Mouse (Mus musculus) left cerebral cortex, postnatal 14 days (tissue): ENCODE results near the gene A930017K11Rik. TPM values are rescaled to one million over a fixed set of nuclear protein-coding genes. Genes with fewer than 3 reads are reported as not detected.

Experiments
- DNase-seq, 2 experiments: peaks; one replicate each; pipeline ENCODE4 v3.0.0; 2021 to 2022; ENCODE audit warnings: low spot score in 2 of 2, mixed read lengths in 1 of 2
- intact Hi-C: fragments of 180-260 bp; cut with DNase I; formaldehyde crosslinking; loops from one replicate; pipeline ENCODE4 v1.15.1; 2025
- total RNA-seq, 2 experiments: library from RNA; stranded (reverse); gene quantifications; 2 replicates each; pipeline ENCODE4 v1.2.3; 2021

A930017K11Rik gene
- total RNA-seq, 2 experiments from 2014 or later: 0.13 TPM; not detected in 1

DNA sequence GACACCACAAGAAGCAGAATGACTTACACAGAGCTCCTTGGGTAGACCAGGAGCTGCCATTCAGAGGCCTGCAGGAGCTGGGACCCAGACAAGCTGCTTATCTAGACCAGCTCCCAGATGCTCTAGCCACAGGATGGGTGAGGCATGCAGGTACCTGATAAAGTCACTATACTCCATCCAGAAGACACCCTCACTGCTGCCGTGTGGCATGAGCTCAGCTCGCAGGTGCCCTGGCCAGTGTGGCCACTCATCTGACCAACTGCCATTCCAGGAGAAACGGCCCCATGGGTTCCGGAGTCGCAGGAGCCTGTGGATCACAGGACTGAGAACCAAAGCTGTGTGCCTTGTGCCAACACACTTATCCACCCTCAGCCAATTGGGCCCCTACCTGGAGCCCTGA lies 9.2 kb upstream of the A930017K11Rik start:
- DNase-seq: no peak
- intact Hi-C loops: no loop called here

GRCm38 (mm10) chr17:25959630-25960467 lies 7.5 kb upstream of the A930017K11Rik start:
- intact Hi-C loops: no loop called here
- DNase-seq: no peak

GRCm38 (mm10) chr17:25958771-25959494 lies 6.6 kb upstream of the A930017K11Rik start:
- DNase-seq: no peak
- intact Hi-C loops: no loop called here

DNA sequence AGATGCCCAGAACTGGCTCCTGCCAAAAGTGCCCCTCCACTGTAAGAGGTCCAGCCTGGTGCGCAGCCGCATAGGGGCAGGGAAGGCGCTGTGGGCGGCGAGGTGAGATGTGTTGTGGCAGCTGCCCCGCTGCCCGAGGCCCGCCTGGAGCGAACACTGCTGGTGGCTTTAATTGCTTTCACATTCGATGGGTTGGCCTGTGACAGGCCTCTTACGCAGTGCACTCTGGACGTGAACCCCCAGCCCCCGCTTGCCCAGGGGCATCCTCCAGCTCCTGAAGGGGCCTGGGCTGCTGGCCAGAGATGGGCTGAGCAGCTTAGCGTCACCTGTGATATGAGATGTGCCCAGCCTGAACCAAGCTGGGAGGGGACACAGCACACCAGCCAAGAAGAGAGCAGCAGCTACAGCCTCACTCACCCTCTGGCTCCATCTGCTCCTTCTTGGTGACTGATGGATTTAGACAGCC lies 5.3 kb upstream of the A930017K11Rik start:
- DNase-seq: no peak
- intact Hi-C loops: no loop called here

- intact Hi-C loops: no loop called here
- no peak for DNase-seq
These were observed 4.3 kb upstream of the A930017K11Rik start for GRCm38 (mm10) chr17:25956631-25957030.

DNA sequence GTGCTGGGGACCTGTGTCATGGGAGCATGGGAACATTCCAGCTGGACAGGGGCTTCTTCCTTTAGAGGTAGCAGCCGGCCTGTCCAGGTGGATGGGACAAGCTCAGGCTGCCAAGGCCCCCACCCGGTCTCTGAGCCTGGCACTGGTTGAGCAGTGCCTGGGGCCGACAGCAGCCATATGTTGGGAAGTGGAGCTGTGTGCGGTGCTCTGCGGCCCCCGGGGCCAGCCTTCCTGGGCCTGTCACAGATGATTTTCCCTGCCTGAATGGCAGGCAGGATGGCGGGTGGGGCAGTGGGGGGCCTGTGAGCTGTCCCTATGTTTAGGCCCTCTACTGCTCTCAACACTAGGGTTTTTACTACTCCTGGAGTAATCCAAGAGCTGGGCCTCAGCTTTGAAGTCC lies 3.8 kb upstream of the A930017K11Rik start:
- intact Hi-C loops: no loop called here
- DNase-seq: no peak

DNA sequence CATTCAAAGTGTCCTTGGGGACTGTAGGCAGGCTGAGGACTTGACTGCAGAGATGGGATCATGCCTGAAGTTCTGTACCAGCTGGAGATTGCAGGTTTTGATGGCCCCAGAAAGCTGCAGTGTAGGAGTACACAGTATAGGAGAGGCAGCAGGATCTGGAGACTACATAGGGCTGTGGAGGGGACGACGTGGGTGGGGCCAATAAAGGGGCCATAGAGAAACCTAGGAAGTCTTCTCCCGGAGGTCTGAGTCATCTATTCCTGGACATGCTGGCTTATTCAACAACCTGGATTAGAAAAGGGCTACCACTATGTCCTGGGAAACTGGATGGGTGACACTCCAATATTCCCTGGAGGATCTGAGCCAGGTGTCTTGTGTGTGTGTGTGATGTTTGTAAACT lies 3.4 kb upstream of the A930017K11Rik start:
- DNase-seq: no peak
- intact Hi-C loops: no loop called here

GRCm38 (mm10) chr17:25954671-25955070 lies 2.3 kb upstream of the A930017K11Rik start:
- DNase-seq: no peak
- intact Hi-C loops: no loop called here

- intact Hi-C loops: no loop called here
- no peak for DNase-seq
These were observed 796 bp upstream of the A930017K11Rik start for GRCm38 (mm10) chr17:25953161-25953560.

- intact Hi-C loops: no loop called here
- no peak for DNase-seq
These were observed 1.1 kb downstream of the A930017K11Rik start for GRCm38 (mm10) chr17:25951225-25951802.

DNA sequence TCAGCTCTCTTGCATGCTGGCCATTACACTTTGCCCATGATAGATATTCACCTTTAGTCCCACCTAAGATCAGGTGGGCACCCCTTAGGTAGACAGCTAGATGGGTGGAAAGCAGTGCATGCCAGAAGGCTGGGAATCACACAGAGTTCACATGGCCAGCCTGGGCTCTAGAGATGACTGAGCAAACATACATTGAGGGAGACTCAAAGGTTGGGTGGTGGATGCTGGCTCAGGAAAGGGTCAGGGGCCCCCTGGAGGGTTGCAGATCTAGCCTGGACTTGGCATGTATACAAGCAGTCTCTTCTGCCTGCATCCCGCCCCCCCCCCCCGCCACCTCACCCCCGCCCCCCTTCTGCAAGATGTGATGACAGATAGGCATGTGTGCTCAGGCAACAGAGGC lies 1.7 kb downstream of the A930017K11Rik start:
- no peak for DNase-seq
- intact Hi-C loops: no loop called here

- intact Hi-C loops: no loop called here
- no peak for DNase-seq
These were observed 2.4 kb downstream of the A930017K11Rik start for GRCm38 (mm10) chr17:25949981-25950380.

- no peak for DNase-seq
- intact Hi-C loops: no loop called here
These were observed 4.3 kb downstream of the A930017K11Rik start for GRCm38 (mm10) chr17:25948051-25948450.

GRCm38 (mm10) chr17:25947576-25947975 lies 4.8 kb downstream of the A930017K11Rik start:
- DNase-seq: no peak
- intact Hi-C loops: no loop called here

GRCm38 (mm10) chr17:25946891-25947290 lies 5.5 kb downstream of the A930017K11Rik start:
- intact Hi-C loops: no loop called here
- no peak for DNase-seq

- intact Hi-C loops: no loop called here
- no peak for DNase-seq
These were observed 6.0 kb downstream of the A930017K11Rik start for GRCm38 (mm10) chr17:25946349-25946748.

DNA sequence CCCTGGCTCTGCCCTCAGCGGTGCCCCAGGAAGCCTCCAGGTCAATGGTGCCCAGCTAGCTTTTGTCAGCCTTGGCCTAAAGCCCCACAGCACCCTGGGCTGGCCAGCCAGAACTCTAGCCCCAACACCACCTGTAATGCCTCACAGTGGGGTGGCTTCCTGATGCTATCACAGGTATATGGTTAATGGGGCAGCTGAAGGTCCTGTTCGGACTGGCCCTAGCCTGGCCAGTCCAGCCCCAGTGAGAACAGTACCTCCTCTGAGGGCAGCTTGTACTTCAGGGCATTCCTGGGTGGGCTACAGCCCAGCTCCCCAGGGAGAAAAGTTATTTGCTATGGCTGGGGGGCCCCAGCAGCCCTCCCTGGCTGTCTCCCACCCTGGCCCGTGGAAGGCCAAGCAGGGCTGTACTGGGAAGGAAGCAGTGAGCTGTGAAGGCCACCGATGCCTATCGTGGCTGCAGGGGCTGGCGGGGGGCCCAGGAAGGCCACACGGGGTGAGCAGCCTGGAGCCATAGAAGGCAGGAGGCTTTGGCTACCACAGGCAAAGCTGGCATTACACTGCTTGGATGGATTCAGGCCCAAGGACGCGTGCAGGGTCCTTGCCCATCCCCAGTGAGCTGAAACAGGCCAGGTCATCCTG lies 6.7 kb downstream of the A930017K11Rik start:
- DNase-seq: no peak
- intact Hi-C loops: no loop called here

DNA sequence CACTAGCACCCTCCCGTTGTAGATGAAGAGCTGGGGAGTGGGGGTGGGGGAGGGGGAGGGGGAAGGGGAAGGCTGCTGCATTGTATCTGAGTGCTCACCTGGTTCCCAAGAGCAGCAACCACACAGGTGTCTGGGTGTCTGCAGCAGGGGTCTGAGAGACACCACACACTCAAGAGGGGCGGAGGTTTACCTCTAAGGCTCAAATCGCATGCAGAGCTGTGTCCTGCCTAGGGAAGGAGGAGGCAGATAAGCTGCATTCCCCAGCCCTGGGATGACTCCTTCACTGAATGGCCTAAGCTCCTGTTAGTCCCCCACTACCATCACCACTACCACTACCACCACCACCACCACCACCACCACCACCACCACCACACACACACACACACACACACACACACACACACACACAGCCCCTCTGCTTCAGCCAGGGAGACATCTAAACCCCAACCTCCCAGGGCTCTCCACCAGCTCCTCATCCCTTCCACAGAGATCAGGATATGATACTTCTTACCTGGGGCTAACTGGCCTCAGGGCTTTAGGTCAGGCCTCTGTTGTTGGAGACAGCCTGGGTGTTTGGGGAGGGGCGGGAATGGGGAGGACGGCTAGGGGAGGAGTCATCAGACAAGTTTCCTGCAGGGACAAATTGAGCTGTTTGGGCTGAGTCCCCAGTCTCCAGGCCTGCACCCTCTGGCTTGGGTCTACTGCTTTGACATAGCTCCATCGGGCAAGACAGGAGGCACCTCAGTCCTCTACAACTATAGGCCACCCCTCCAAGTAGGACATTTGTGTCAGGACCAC lies 7.8 kb downstream of the A930017K11Rik start, which contains the start of the genes Pigq and Nhlrc4:
Pigq (minus strand) TSS at position 571 of the 798 bp plus-strand sequence.
Nhlrc4 (minus strand) TSS at position 596 of the 798 bp plus-strand sequence.
- no peak for DNase-seq
- intact Hi-C loops: no loop called here

- DNase-seq: no peak
- intact Hi-C loops: no loop called here
These were observed 8.6 kb downstream of the A930017K11Rik start for GRCm38 (mm10) chr17:25943769-25944168.
